Mouse (Mus musculus): ENCODE results near the gene Olfr575. TPM values are rescaled to one million over a fixed set of nuclear protein-coding genes. Genes with fewer than 3 reads are reported as not detected.
A peak's percentile ranks its signal among the peaks of the same experiment; 100 is the strongest.

Olfr575 gene
- polyA plus RNA-seq, 1 experiment from 2014 or later: not detected

- no peaks in the 10 kb centered on the region for H3K27me3 ChIP-seq (ENCODE audit: control insufficient read depth, insufficient read depth, low read length)
- no peak overlapping the region for H3K4me2 ChIP-seq (replicated peaks)
- ATAC-seq (ENCODE audit: low FRiP score): no peak
- no peaks in the 10 kb centered on the region for H3K36me3 ChIP-seq (replicated peaks; ENCODE audit: control insufficient read depth, insufficient read depth)
- 70% methylated on average over 3 of the region's 3 CpGs for WGBS
- H3K9ac ChIP-seq: no peak overlapping the region
- H3K4me1 ChIP-seq (replicated peaks; ENCODE audit: control insufficient read depth, insufficient read depth, low read length): no peaks in the 10 kb centered on the region
- no peak overlapping the region for H3K27ac ChIP-seq
- no peak overlapping the region for H3K4me3 ChIP-seq (replicated peaks; ENCODE audit: low read length)
- no peak for DNase-seq (ENCODE audit: low spot score)
- H3K9me3 ChIP-seq (ENCODE audit: control insufficient read depth, low read length): no peaks in the 10 kb centered on the region
Observed at GRCm38 (mm10) chr7:102927105-102927504, 31.5 kb downstream of the Olfr575 start.

DNA sequence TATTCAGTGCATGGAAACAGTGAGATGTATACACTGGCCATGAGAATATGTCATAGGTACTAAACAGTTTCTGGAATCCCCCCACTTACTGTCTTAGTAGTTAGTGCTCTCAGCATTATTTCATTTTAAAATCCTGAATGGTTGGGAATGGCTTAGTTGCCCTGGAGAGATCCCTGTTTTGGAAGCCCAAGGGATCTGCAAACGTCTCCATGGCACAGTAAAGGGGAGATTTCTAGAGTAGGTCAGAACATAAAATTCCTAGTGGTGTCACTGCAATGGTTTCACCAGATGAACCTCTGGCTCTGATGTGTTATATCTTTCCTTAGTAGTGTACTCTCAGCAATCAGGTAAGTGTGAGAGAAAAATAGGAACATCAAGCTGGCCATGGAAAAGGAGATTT is 34.5 kb downstream of the Olfr575 start, which contains the start of gene Olfr572:
Gene Olfr572 (plus strand): TSS at position 301 of the 400 bp plus-strand sequence.
- no peaks in the 10 kb centered on the region for H3K4me1 ChIP-seq (replicated peaks; ENCODE audit: control insufficient read depth, insufficient read depth, low read length)
- no peaks in the 10 kb centered on the region for H3K36me3 ChIP-seq (replicated peaks; ENCODE audit: control insufficient read depth, insufficient read depth)
- 73% methylated on average over 1 of the region's 1 CpGs for WGBS
- no peaks in the 10 kb centered on the region for H3K27me3 ChIP-seq (ENCODE audit: control insufficient read depth, insufficient read depth, low read length)
- H3K4me2 ChIP-seq (replicated peaks): no peak within 1 kb of the TSS
- ATAC-seq (ENCODE audit: low FRiP score) (no peak), DNase-seq (ENCODE audit: low spot score) (no peak)
- H3K27ac ChIP-seq: no peak within 1 kb of the TSS
- no peak within 1 kb of the TSS for H3K9ac ChIP-seq
- H3K4me3 ChIP-seq (replicated peaks; ENCODE audit: low read length): no peak within 1 kb of the TSS
- H3K9me3 ChIP-seq (ENCODE audit: control insufficient read depth, low read length): no peaks in the 10 kb centered on the region

- Histone ChIP-seq H3K9me3 (ENCODE audit: control insufficient read depth, low read length) (no peaks in the 10 kb centered on the region), H3K4me3 (replicated peaks; ENCODE audit: low read length) (no peak overlapping the region), H3K4me2 (replicated peaks) (no peak overlapping the region), H3K4me1 (replicated peaks; ENCODE audit: control insufficient read depth, insufficient read depth, low read length) (no peaks in the 10 kb centered on the region), H3K9ac (no peak overlapping the region), H3K27ac (no peak overlapping the region), H3K36me3 (replicated peaks; ENCODE audit: control insufficient read depth, insufficient read depth) (no peaks in the 10 kb centered on the region), H3K27me3 (ENCODE audit: control insufficient read depth, insufficient read depth, low read length) (no peaks in the 10 kb centered on the region)
- DNase-seq (ENCODE audit: low spot score): peak; percentile 82
- ATAC-seq (ENCODE audit: low FRiP score): peak; percentile 88
- WGBS: 30% methylated on average over 1 of the region's 1 CpGs
Observed at GRCm38 (mm10) chr7:102919632-102920031, 38.9 kb downstream of the Olfr575 start.

- WGBS: 66% methylated on average over 4 of the region's 4 CpGs
- H3K9ac ChIP-seq: no peak within 1 kb of the TSS
- no peaks in the 10 kb centered on the region for H3K27me3 ChIP-seq (ENCODE audit: control insufficient read depth, insufficient read depth, low read length)
- H3K4me1 ChIP-seq (replicated peaks; ENCODE audit: control insufficient read depth, insufficient read depth, low read length): no peaks in the 10 kb centered on the region
- no peak within 1 kb of the TSS for H3K4me2 ChIP-seq (replicated peaks)
- DNase-seq (ENCODE audit: low spot score) (no peak), ATAC-seq (ENCODE audit: low FRiP score) (no peak)
- no peak within 1 kb of the TSS for H3K4me3 ChIP-seq (replicated peaks; ENCODE audit: low read length)
- no peaks in the 10 kb centered on the region for H3K36me3 ChIP-seq (replicated peaks; ENCODE audit: control insufficient read depth, insufficient read depth)
- H3K27ac ChIP-seq: no peak within 1 kb of the TSS
- H3K9me3 ChIP-seq (ENCODE audit: control insufficient read depth, low read length): no peaks in the 10 kb centered on the region
Observed at GRCm38 (mm10) chr7:102917032-102917875, 41.3 kb downstream of the Olfr575 start, which contains the start of gene Olfr571. Gene Olfr571 (minus strand): TSS chr7:102917536.

DNA sequence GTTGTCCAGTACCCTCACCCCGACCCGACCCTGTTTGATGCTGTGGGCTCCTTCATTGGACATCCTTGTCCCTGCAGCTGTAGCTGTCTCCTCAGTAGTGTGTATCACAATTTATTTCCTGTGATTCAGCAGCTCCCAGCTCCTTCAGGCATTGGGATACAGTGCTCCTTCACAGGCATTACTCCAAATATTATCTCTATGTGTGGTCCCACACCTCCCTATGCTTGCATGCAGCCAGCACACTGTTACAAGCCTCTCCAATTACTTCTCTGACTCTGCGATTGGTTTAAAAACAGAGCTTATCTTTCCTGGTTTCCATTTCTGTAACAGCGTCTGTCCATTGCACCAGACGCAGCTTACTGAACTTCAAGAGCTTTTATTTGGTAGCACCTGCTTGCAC is 42.2 kb downstream of the Olfr575 start:
- H3K9me3 ChIP-seq (ENCODE audit: control insufficient read depth, low read length): no peaks in the 10 kb centered on the region
- no peaks in the 10 kb centered on the region for H3K4me1 ChIP-seq (replicated peaks; ENCODE audit: control insufficient read depth, insufficient read depth, low read length)
- ATAC-seq (ENCODE audit: low FRiP score) (no peak), DNase-seq (ENCODE audit: low spot score) (no peak)
- H3K4me2 ChIP-seq (replicated peaks): no peak overlapping the region
- no peaks in the 10 kb centered on the region for H3K27me3 ChIP-seq (ENCODE audit: control insufficient read depth, insufficient read depth, low read length)
- WGBS: 81% methylated on average over 5 of the region's 5 CpGs
- H3K9ac ChIP-seq: no peak overlapping the region
- H3K36me3 ChIP-seq (replicated peaks; ENCODE audit: control insufficient read depth, insufficient read depth): no peaks in the 10 kb centered on the region
- no peak overlapping the region for H3K4me3 ChIP-seq (replicated peaks; ENCODE audit: low read length)
- no peak overlapping the region for H3K27ac ChIP-seq

DNA sequence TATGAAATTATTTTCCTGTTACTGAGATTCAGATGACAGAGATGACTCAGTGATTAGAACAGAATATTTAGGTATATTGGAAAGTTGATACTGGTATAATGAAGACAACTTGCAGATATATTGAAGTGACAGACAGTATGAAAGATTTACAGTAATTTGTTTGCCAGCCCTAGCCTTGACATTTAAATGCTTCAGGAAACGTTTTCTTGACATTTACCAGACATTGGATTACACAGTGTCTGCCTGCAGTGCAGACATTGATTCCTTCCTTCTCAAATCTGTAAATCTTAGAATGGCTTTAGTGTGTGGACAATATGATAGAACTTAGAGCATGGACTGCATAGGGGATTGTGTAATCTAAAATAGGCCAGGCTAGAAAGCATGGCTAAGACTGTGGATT is 43.3 kb downstream of the Olfr575 start:
- no peak overlapping the region for H3K4me3 ChIP-seq (replicated peaks; ENCODE audit: low read length)
- no peaks in the 10 kb centered on the region for H3K27me3 ChIP-seq (ENCODE audit: control insufficient read depth, insufficient read depth, low read length)
- H3K4me2 ChIP-seq (replicated peaks): no peak overlapping the region
- H3K36me3 ChIP-seq (replicated peaks; ENCODE audit: control insufficient read depth, insufficient read depth): no peaks in the 10 kb centered on the region
- ATAC-seq (ENCODE audit: low FRiP score) (no peak), DNase-seq (ENCODE audit: low spot score) (no peak)
- no peaks in the 10 kb centered on the region for H3K4me1 ChIP-seq (replicated peaks; ENCODE audit: control insufficient read depth, insufficient read depth, low read length)
- no peak overlapping the region for H3K27ac ChIP-seq
- H3K9ac ChIP-seq: no peak overlapping the region
- WGBS: 51% methylated on average over 1 of the region's 1 CpGs
- H3K9me3 ChIP-seq (ENCODE audit: control insufficient read depth, low read length): no peaks in the 10 kb centered on the region

Other genes starting within 250 kb of the Olfr575 start
- not detected in 2 replicates for gene Olfr33, start 239.7 kb downstream of the Olfr575 start, polyA plus RNA-seq (2014; fragmentation: Nextera tagmentation; extraction: Ambion mirVana)
- not detected in 2 replicates for gene Olfr559, start 231.3 kb downstream of the Olfr575 start, polyA plus RNA-seq (2014; fragmentation: Nextera tagmentation; extraction: Ambion mirVana)
- not detected in 2 replicates for gene Olfr560, start 199.4 kb downstream of the Olfr575 start, polyA plus RNA-seq (2014; fragmentation: Nextera tagmentation; extraction: Ambion mirVana)
- gene Olfr78, start 199.3 kb downstream of the Olfr575 start, polyA plus RNA-seq (2014; fragmentation: Nextera tagmentation; extraction: Ambion mirVana): 0.13 and 0.17 TPM in 2 replicates
- not detected in 2 replicates for gene Olfr561, start 187.6 kb downstream of the Olfr575 start, polyA plus RNA-seq (2014; fragmentation: Nextera tagmentation; extraction: Ambion mirVana)
- not detected in 2 replicates for gene Olfr564, start 155.3 kb downstream of the Olfr575 start, polyA plus RNA-seq (2014; fragmentation: Nextera tagmentation; extraction: Ambion mirVana)
- gene Olfr566, start 100.0 kb downstream of the Olfr575 start, polyA plus RNA-seq (2014; fragmentation: Nextera tagmentation; extraction: Ambion mirVana): not detected in 2 replicates
- gene Olfr568, start 81.7 kb downstream of the Olfr575 start, polyA plus RNA-seq (2014; fragmentation: Nextera tagmentation; extraction: Ambion mirVana): not detected in 2 replicates
- not detected in 2 replicates for gene Olfr569, start 67.9 kb downstream of the Olfr575 start, polyA plus RNA-seq (2014; fragmentation: Nextera tagmentation; extraction: Ambion mirVana)
- 0.25 TPM in 1 of 2 replicates, not detected in the other for gene Olfr570, start 64.2 kb downstream of the Olfr575 start, polyA plus RNA-seq (2014; fragmentation: Nextera tagmentation; extraction: Ambion mirVana)
- not detected in 2 replicates for gene Olfr571, start 41.2 kb downstream of the Olfr575 start, polyA plus RNA-seq (2014; fragmentation: Nextera tagmentation; extraction: Ambion mirVana)
- gene Olfr572, start 34.4 kb downstream of the Olfr575 start, polyA plus RNA-seq (2014; fragmentation: Nextera tagmentation; extraction: Ambion mirVana): not detected in 2 replicates
- gene Olfr573-ps1, start 16.2 kb downstream of the Olfr575 start, polyA plus RNA-seq (2014; fragmentation: Nextera tagmentation; extraction: Ambion mirVana): not detected in 2 replicates
- not detected in 2 replicates for gene Olfr574, start 10.3 kb downstream of the Olfr575 start, polyA plus RNA-seq (2014; fragmentation: Nextera tagmentation; extraction: Ambion mirVana)
- gene Olfr576, start 3.9 kb upstream of the Olfr575 start, polyA plus RNA-seq (2014; fragmentation: Nextera tagmentation; extraction: Ambion mirVana): not detected in 2 replicates
- gene Olfr577, start 17.2 kb upstream of the Olfr575 start, polyA plus RNA-seq (2014; fragmentation: Nextera tagmentation; extraction: Ambion mirVana): not detected in 2 replicates
- not detected in 2 replicates for gene Olfr578, start 30.5 kb upstream of the Olfr575 start, polyA plus RNA-seq (2014; fragmentation: Nextera tagmentation; extraction: Ambion mirVana)
- gene Olfr582, start 79.2 kb upstream of the Olfr575 start, polyA plus RNA-seq (2014; fragmentation: Nextera tagmentation; extraction: Ambion mirVana): not detected in 2 replicates
- not detected in 2 replicates for gene Olfr583, start 92.5 kb upstream of the Olfr575 start, polyA plus RNA-seq (2014; fragmentation: Nextera tagmentation; extraction: Ambion mirVana)
- not detected in 2 replicates for gene Olfr584, start 123.1 kb upstream of the Olfr575 start, polyA plus RNA-seq (2014; fragmentation: Nextera tagmentation; extraction: Ambion mirVana)
- not detected in 2 replicates for gene Olfr585, start 138.9 kb upstream of the Olfr575 start, polyA plus RNA-seq (2014; fragmentation: Nextera tagmentation; extraction: Ambion mirVana)
- gene Olfr586, start 166.9 kb upstream of the Olfr575 start, polyA plus RNA-seq (2014; fragmentation: Nextera tagmentation; extraction: Ambion mirVana): not detected in 2 replicates
- gene Olfr588-ps1, start 182.1 kb upstream of the Olfr575 start, polyA plus RNA-seq (2014; fragmentation: Nextera tagmentation; extraction: Ambion mirVana): not detected in 2 replicates
- gene Olfr589, start 197.6 kb upstream of the Olfr575 start, polyA plus RNA-seq (2014; fragmentation: Nextera tagmentation; extraction: Ambion mirVana): not detected in 2 replicates
- not detected in 2 replicates for gene Olfr591, start 219.6 kb upstream of the Olfr575 start, polyA plus RNA-seq (2014; fragmentation: Nextera tagmentation; extraction: Ambion mirVana)
- gene Olfr592, start 226.0 kb upstream of the Olfr575 start, polyA plus RNA-seq (2014; fragmentation: Nextera tagmentation; extraction: Ambion mirVana): not detected in 2 replicates